Mouse (Mus musculus) embryonic stem cell, embryonic (primary cell): ENCODE data around the gene Tle3.

Experiments used
- CTCF ChIA-PET, 4 experiments: fragments of 300-600 bp in 2 of 4; fragments of 350-600 bp in 2 of 4; sonication (Branson Sonifier 250); formaldehyde crosslinking; loops; one replicate each; lab custom pipeline; 2022; ENCODE audit warnings: inconsistent platforms in 2 of 4; lab: Charles Lee
- POLR2A ChIA-PET, 4 experiments: fragments of 300-600 bp in 2 of 4; fragments of 350-600 bp in 2 of 4; sonication (Branson Sonifier 250); formaldehyde crosslinking; loops; one replicate each; lab custom pipeline; 2022; ENCODE audit warnings: antibody characterized with exemption in 4 of 4, inconsistent platforms in 1 of 4; lab: Charles Lee

The Tle3 gene

DNA sequence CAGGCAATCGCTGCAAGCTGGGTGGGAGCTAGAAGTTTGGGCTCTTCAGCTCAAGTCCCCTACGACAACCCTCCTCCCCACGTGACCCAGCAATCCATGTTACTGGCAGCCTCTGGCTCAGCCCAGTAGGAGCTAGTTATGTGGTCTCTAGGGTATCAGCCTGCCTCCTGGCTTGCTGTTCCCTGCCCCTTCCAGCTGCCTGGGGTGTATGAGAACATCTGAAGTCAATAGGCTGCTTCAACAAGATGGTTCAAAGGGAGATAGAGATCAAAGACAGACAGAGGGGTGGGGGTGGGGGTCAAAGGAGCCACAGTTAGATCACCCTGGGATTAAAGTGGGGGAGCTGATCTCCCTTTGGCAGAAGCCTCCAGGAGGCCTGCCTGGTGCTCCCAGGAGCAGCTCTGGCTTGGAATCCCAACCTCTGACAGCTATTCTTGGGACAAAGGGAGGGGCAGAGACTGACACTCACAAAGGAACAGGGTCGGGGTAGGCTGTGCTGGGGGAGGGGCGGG lies 73.6 kb downstream of the Tle3 start:
- ChIA-PET POLR2A (interaction anchor here (0.5 to 5.3 kb wide), 24 partner anchors 10 to 677 kb away, joined by 3 to 40 read pairs (median 4); partner anchors contain the start of gene Glce (in 1 of the 4)), CTCF (interaction anchor here in 2 of 4 experiments (0.6 to 0.7 kb wide), 4 partner anchors 64 to 414 kb away, joined by 3 to 4 read pairs (median 4); no protein-coding TSS in a partner anchor)

DNA sequence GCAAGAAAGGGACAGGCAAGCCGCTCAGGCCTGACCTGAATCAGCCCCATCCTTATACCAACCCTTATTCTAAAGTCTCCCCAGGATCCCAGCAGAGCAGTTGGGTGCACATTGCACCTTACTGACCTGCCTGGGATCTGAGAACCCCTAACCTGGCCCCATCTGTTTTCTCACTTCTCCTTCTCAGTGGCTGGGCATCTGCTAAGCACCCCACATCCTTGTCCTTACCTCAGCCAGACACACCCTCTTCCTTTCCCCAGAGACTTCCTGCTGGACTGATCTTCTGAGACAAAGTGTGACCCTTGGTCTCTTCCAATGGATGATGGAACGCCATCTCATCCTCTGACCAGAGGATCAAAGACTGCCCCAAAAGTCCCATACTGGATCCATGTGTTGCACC lies 74.8 kb downstream of the Tle3 start:
- CTCF ChIA-PET, result no interaction called here
- POLR2A ChIA-PET, result interaction anchor here (0.6 to 5.3 kb wide), 7 partner anchors 11 to 72 kb away, joined by 3 to 40 read pairs (median 10); no protein-coding TSS in a partner anchor

DNA sequence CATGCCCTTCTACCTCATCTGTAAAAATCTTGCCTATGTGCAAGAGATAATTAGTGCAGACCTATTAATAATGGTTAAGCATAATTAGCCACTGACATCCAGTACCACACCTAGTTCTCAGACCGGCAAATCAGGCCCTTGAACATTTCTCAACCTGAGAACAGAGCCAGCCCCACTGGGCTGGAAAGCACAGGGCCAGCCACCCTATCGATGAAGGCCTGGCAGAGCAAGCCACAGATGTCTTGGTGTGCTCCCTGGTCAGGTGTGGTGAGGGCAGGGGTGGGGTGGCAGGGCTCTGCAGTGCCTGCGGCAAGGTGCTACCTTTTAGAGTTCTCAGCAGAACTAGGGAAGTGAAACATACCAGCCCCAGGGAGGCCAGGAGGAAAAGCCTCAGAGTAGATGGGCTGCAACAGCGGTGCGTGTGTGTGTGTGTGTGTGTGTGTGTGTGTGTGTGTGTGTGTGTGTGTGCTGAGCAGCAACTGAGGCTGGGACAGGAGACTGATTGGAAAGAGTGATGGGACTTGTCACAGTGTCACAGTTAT lies 77.3 kb downstream of the Tle3 start:
- ChIA-PET POLR2A (interaction anchor here in 3 of 4 experiments (0.6 to 1.1 kb wide), 3 partner anchors 19 to 84 kb away, joined by 3 to 4 read pairs (median 3); no protein-coding TSS in a partner anchor), CTCF (no interaction called here)

DNA sequence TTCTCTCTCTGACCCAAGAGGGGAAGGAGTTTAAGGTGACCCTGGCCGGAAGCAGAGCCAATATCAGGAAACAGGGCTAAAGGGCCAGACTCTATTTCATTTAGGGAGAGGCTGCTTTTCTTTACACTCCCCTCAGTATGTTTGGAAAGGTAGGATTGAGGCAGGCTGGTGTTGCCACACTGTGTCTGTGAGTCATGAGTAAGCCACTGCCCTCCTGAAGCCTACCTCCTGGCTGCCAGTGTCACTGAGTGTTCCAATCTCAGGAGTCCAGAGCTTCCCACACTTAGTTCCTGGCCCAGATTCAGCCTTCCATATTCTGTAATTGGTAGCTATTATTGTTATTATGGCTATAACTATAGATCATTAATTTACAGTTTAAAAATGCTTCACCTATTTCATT lies 79.9 kb downstream of the Tle3 start:
- POLR2A ChIA-PET, result interaction anchor here in 2 of 4 experiments (1.3 to 1.7 kb wide), 3 partner anchors 9 to 174 kb away, joined by 3 to 5 read pairs (median 4); no protein-coding TSS in a partner anchor

DNA sequence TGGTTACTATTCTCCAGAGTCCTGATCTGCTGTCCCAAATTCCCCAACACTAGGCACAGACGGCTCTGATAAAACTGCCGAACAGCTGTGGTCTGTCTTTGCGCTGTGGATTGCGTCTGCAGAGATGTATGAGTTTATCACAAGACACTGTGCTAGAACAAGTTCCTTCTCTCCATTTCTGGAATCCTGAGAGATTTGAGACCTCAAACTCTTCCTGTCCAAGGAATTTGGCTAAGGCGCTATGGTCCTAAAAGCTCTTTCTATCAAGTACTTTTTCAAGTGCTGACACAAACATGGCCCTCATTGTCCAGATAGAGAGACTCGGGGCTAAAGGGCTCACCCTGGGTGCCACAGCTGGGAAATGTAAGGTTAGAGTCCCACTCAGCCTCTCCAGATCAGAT lies 83.7 kb downstream of the Tle3 start:
- ChIA-PET CTCF (no interaction called here), POLR2A (interaction anchor here in 1 of 4 experiments (1.0 kb wide), 1 partner anchor 34 kb away, joined by 3 read pairs; no protein-coding TSS in a partner anchor)

More for the DNA sequence above, 79.9 kb downstream of the Tle3 start:
- CTCF ChIA-PET, result interaction anchor here in 1 of 4 experiments (0.6 kb wide), 1 partner anchor 1002 kb away, joined by 3 read pairs; no protein-coding TSS in a partner anchor

DNA sequence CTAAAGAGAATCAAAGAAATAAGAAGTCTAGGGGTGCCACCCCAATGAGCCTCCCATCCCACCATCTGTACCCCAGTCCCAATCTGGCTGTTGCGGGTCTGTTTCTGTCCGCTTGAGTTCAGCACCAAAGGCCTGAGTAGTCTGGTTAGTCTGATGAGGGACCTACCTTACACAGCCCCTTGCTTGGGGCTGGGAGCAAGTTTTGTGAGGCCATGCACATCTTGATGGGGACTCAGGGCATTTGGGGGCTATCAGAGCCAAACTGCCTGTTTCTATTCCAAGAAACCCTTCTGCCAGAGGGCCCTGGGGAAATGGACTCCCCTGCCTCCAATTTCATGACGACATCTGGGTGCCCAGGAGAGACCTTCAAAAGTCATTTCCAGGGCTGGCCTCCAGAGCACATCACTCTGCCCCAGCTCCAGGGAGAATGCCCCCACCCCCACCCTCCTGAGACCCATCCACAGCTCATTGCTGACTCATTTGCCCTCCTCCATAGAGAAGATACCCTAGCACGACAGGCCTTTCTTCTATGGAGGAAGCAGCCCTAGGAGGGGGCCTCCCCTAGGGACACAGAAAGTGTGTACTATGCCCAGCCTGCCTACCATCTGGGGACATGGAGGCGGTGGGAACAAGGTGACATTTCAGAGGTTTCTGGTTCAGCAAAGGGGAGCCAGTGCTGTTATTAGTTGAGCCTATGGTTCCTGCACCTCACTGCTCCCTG lies 84.4 kb downstream of the Tle3 start:
- CTCF ChIA-PET, result no interaction called here
- POLR2A ChIA-PET, result interaction anchor here in 1 of 4 experiments (1.0 kb wide), 1 partner anchor 35 kb away, joined by 3 read pairs; no protein-coding TSS in a partner anchor

DNA sequence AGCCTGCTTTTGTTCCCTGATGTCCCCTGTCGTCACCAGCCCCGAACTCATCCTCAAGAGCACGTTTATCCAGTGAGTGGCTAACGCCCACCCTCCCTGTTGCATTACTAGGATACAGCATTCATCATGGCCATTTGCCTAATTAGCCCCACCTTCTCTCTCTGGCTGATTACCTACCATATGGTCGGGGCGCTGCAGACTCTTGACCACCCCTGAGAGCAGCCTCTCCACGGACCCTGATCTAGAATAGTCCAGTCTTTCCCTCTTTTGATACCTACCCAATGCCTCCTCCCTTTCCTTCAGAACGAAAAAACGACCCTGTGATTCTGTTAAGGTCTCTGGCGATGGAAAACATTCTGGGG lies 85.0 kb downstream of the Tle3 start:
- CTCF ChIA-PET, result interaction anchor here in 1 of 4 experiments (0.7 kb wide), 1 partner anchor 214 kb away, joined by 8 read pairs; no protein-coding TSS in a partner anchor
- POLR2A ChIA-PET, result interaction anchor here in 1 of 4 experiments (0.7 kb wide), 1 partner anchor 22 kb away, joined by 3 read pairs; no protein-coding TSS in a partner anchor

DNA sequence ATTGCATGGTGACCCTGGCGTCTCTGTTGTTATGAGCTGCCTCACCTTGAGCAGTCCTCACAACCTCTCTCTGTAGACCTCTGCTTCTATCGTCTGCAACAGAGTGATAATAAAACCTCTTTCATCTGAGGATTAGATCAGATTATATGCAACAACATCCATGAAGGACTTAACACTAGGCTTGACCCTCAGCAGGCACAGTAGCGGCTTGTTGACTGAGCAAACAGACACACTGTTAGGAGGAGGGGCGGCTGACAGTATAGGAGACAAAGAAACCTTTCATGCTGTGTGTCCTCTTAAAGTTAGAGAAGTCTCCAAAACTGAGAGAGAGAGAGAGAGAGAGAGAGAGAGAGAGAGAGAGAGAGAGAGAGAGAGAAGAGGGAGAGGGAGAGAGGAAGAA lies 89.7 kb downstream of the Tle3 start:
- CTCF ChIA-PET, result interaction anchor here in 1 of 4 experiments (1.0 kb wide), 1 partner anchor 442 kb away, joined by 3 read pairs; no protein-coding TSS in a partner anchor
- POLR2A ChIA-PET, result interaction anchor here in 2 of 4 experiments (0.6 to 1.5 kb wide), 5 partner anchors 9 to 449 kb away, joined by 3 to 4 read pairs (median 3); no protein-coding TSS in a partner anchor

DNA sequence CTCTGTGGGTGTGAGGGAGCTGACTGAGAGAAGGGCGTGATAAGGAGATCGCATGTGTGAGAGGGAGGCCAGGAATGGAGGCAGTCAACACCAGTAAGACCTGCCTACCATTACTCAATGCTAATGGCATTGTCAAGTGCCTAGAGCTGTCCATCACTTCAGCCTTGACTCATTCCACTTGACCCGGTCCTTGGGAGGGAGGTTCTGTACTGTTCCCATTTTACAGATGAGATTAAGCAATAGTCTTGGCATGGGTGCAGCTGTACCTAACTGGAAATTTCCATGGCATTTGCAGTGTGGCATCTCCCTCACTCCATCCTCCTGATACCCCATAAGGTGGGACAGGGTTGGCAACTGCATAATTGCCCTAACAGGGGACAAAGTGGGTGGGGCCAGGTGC lies 95.3 kb downstream of the Tle3 start:
- ChIA-PET POLR2A (interaction anchor here in 2 of 4 experiments (0.6 to 1.5 kb wide), 4 partner anchors 19 to 261 kb away, joined by 3 to 6 read pairs (median 4); no protein-coding TSS in a partner anchor), CTCF (interaction anchor here in 1 of 4 experiments (0.6 kb wide), 1 partner anchor 429 kb away, joined by 3 read pairs; no protein-coding TSS in a partner anchor)
